In genomic region chr17:34257594-34258375, GRCm38 (mm10) we compare ENCODE assay signal across 9 mouse cellular contexts. TPM values are rescaled to one million over a fixed set of nuclear protein-coding genes. Genes with fewer than 3 reads are reported as not detected.
DNase-seq lines count a peak whose midpoint lies in the region; ATAC-seq and TF ChIP-seq lines count a peak whose summit lies in the region.
"Had no signal": no experiment of that assay in that cellular context is flagged by ENCODE, and none has a peak within 500 bp of the region (broad histone marks: within the 10 kb centered on the region; RNA-seq: fewer than 3 reads in every experiment).

Gene H2-Ab1, plus strand, starts transcription at chr17:34257689.

- DNase-seq in cerebellum, adult 11 months, result peak; percentile 19
- DNase-seq in frontal cortex, postnatal 10 days (ENCODE audit: low spot score in 2 of 2), result peak; percentile 56 to 80
- peak; percentile 87 for DNase-seq in heart, postnatal 4 days
- DNase-seq in layer of hippocampus, postnatal 14 days (ENCODE audit: low spot score in 2 of 2), result peak; percentile 79 to 88
- DNase-seq in splenic B cell, adult 2 months (ENCODE audit: low read depth, low spot score), result peak; percentile 100

- no peak for ATAC-seq in cerebellum, adult (ENCODE audit: insufficient number of reproducible peaks, low FRiP score, low TSS enrichment)
- ATAC-seq in megakaryocyte, adult 5-6 weeks (ENCODE audit: poor library complexity, severe bottlenecking), result peak; percentile 97

- no peaks in the 10 kb centered on the region for H3K27me3 ChIP-seq in splenic B cell, adult 2 months (ENCODE audit: control insufficient read depth, insufficient read depth, low read length, poor library complexity, severe bottlenecking)

- no peak for TF ChIP-seq POLR2A in bone marrow macrophage, adult 2 months (IDR thresholded peaks at IDR 0.05; ENCODE audit: borderline replicate concordance, low read depth, low read length)

- no peak within 1 kb of the TSS for H3K27ac ChIP-seq in bone marrow macrophage, adult 2 months (ENCODE audit: insufficient read depth, low read depth, low read length)

- H3K4me3 ChIP-seq in bone marrow macrophage, adult 2 months (ENCODE audit: insufficient read depth, low read length), result no peak within 1 kb of the TSS
- H3K4me3 ChIP-seq: megakaryocyte, embryonic 14.5 days had no signal

- TF ChIP-seq CTCF in bone marrow macrophage, adult 2 months (IDR thresholded peaks at IDR 0.05; ENCODE audit: low read depth, low read length), result no peak

- H3K4me1 ChIP-seq in bone marrow macrophage, adult 2 months (ENCODE audit: control insufficient read depth, insufficient read depth, low read length), result peaks cover 13% of the 10 kb centered on the region; the same call in 1 of the 2 replicates
- H3K4me1 ChIP-seq: megakaryocyte, embryonic 14.5 days had no signal

- peaks cover 2% of the 10 kb centered on the region; the same call in 1 of the 2 replicates for H3K36me3 ChIP-seq in splenic B cell, adult 2 months (ENCODE audit: control insufficient read depth, insufficient read depth, low read length, poor library complexity, severe bottlenecking)

RNA-seq across cellular contexts. Expression of gene H2-Ab1, which starts in this region (rescaled TPM):
- polyA plus RNA-seq in bone marrow macrophage, adult 2 months (2012; ENCODE audit: insufficient read depth, insufficient read length, missing spikeins), result 1,609 and 1,701 TPM in 2 replicates
- 1 to 10 TPM; 2.4 to 3.1 TPM for total RNA-seq in heart, postnatal 4 days (2021)
- 1 to 10 TPM; 2.3 to 2.7 TPM for total RNA-seq in layer of hippocampus, postnatal 14 days (2021)
- 145 and 162 TPM in 2 replicates for total RNA-seq in megakaryocyte, adult 5-6 weeks (2015)
- 136 and 181 TPM in 2 replicates for total RNA-seq in megakaryocyte, adult 5-6 weeks (2017)

Comparison
In these comparisons a context has a peak if more than half of its experiments do, and no peak if none do; other contexts are left out.
1. RNA of gene H2-Ab1 (total RNA-seq): 136 to 181 TPM in megakaryocyte, adult 5-6 weeks; 2.4 to 3.1 TPM in heart, postnatal 4 days and 2.3 to 2.7 TPM in layer of hippocampus, postnatal 14 days; every median in the first group is over 10 times any median in the second.
2. DNase-seq: peak in every context shown above with its lines; median percentile 100 in splenic B cell, adult 2 months; 87 in heart, postnatal 4 days; 84 in layer of hippocampus, postnatal 14 days; 68 in frontal cortex, postnatal 10 days; 19 in cerebellum, adult 11 months.